Mouse (Mus musculus): ENCODE results near the gene Dpm2.

- TF ChIP-seq POLR2A (IDR thresholded peaks at IDR 0.05; ENCODE audit: borderline replicate concordance, insufficient read depth, low read length) = no peak
- no peak for TF ChIP-seq CTCF (IDR thresholded peaks at IDR 0.05; ENCODE audit: borderline replicate concordance, insufficient read depth, low read depth, low read length)
Measured at GRCm38 (mm10) chr2:32591249-32591648, 20.6 kb downstream of the Dpm2 start.

All from cerebellum, adult 2 months (tissue).